Mouse (Mus musculus) mouse embryonic stem cell (cell line): ENCODE results near the gene Hcn4.

Experiments used
- in situ Hi-C, 2 experiments: fragments of 300-500 bp; cut with MboI; formaldehyde crosslinking; loops; 1 replicate in 1 of 2; 3 replicates in 1 of 2; pipeline ENCODE4 v1.14.3; 2019 to 2020; ENCODE audit warnings: low sequenced_read_pairs in 2 of 2, low pct_unique_long_range_greater_than_20kb in 1 of 2, mixed read lengths in 1 of 2; ENCODE audit not compliant: unreplicated experiment in 1 of 2

Gene Hcn4

GRCm38 (mm10) chr9:58891840-58892640, 68.8 kb downstream of the Hcn4 start:
- in situ Hi-C loops, result no loop called here

- in situ Hi-C loops, result loop anchor here in 1 of 2 experiments (25.0 kb wide), 1 partner anchor 338 kb away; no protein-coding TSS in a partner anchor
Measured at GRCm38 (mm10) chr9:58899602-58900001, 76.4 kb downstream of the Hcn4 start.

- in situ Hi-C loops, result loop anchor here in 1 of 2 experiments (25.0 kb wide), 1 partner anchor 334 kb away; no protein-coding TSS in a partner anchor
Measured at GRCm38 (mm10) chr9:58902869-58903585, 79.8 kb downstream of the Hcn4 start.
